Mouse (Mus musculus): ENCODE results near the gene Gm17727. TPM values are rescaled to one million over a fixed set of nuclear protein-coding genes. Genes with fewer than 3 reads are reported as not detected.
"Not testable (repeated sequence)": the region's sequence is repeated elsewhere in the genome, so short reads cannot be mapped to it uniquely, and the experiment has no call there.

Gm17727 gene
- total RNA-seq (2021), result not detected
- long read RNA-seq, experiment 1, result 0 reads
- long read RNA-seq, experiment 2, result 0 reads

DNA sequence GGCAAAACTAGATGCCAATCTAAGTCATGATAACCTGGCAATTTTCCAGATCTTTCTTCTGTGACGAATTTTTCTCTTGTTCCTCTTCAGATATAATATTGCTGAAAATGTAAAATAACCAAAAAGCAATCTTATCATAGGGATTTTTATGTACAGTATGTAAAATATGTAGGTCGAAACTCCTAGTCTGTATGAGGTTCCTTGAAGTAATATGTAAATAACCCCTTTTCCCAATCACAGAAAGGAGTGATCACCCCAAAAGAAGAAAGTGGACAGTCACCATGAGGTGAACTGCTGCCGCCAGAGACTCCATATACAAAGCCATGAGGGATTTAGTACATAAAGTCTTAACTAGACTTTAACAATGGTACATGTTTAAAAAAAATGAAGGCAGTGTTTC lies at the start of gene Gm17727:
Gene Gm17727 (minus strand): TSS at position 101 of the 400 bp plus-strand sequence.
- no peak for DNase-seq (ENCODE audit: low spot score in 2 of 2)

DNA sequence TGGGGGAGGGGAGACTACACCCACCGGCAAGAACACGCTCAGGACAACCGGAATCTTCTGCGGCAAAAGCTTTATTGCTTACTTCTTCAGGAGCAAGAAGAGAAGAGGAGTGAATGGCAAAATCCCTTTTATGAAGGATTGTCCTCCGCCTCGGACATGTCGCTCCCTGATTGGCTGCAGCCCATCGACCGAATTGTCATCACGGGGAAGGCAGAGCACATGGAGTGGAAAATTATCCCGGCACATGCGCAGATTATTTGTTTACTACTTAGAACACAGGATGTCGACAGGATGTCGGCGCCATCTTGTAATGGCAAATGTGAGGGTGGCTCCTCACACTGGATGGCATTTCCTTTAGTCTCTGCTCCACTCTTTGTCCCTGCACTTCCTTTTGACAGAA lies 40.0 kb upstream of the Gm17727 start:
- DNase-seq (ENCODE audit: low spot score in 2 of 2), result not testable (repeated sequence)

DNA sequence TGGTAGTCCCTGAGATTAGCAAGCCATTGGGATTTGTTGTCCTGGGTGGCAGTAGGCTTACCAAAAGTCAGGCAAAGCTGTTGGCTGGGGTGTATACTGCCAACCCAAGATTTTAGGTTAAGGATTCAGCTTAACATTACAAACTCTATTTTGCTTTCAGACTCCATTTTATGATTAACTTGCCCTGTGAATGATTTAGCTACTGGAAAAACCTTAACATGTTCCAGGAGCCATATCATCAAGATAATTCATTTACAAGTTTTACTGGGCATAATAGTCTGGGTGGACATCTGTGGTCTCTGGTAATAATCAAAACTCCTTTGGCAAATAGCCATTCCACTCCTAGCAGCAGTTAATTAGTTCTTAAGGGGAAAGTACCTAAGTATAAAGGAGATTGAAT lies 20.2 kb upstream of the Gm17727 start:
- DNase-seq (ENCODE audit: low spot score in 2 of 2), result no peak

DNA sequence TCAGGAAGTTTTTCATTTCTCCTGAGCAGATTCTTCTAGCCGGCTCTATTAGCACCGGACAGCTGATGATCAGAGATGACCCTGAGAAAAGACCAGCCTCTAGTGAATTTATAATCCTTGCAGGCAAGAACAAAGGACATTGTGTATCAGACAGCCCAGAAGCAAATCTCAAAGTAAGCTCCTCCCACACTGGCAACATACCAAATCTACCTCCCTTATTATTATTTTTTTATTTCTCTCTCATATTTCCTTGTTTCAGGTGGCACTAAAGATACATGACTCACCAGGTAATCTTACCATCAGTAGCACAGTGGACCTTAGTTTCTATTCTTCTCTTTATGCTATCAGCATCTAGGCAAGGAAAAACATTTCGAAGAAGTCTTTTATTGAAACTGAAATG lies 12.1 kb upstream of the Gm17727 start, which contains the start of the genes Gm27235 and D730048I06Rik:
Gene Gm27235 (minus strand): TSS at position 101 of the 400 bp plus-strand sequence.
Gene D730048I06Rik (minus strand): TSS at position 112 of the 400 bp plus-strand sequence.
- no peak for DNase-seq (ENCODE audit: low spot score in 2 of 2)

DNA sequence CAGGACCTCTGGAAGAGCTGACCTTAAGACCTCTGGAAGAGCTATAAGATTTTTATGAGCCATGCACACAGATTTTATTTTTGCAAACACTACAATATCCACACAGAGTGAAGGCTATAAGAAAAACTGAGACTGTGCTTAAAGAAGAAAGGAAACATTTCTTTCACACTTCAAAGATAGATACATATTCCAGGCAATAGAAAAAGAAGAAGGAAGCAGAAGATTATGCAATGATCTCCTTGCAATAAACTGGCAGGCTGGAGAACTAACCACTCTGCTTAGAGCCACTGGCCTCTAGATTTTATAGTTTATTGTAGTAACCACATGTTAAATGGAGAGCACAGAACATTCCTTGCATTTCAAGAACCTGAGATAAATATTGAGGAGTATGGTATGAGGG lies 21.1 kb downstream of the Gm17727 start:
- no peak for DNase-seq (ENCODE audit: low spot score in 2 of 2)

DNA sequence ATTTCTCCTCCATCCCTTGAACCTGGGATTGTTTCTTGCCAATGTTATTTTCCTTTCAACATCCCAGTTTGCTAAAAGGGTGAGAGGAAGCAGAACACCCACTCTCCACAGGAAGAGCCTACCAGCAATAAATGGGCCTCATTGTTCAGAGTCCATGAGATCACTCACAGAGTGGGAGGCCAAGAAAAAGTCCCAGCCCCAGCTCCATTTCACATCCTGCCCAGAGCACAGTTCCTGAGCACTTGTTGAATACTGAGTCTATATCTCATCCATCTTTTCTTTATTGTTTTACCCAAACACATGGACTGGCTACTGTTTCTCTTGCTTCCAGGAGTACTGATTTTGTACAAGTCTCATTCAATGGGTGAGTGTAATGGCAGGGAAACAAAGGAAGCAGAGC lies 37.2 kb downstream of the Gm17727 start, which contains the start of gene Gm17677:
Gene Gm17677 (plus strand): TSS at position 301 of the 400 bp plus-strand sequence.
- DNase-seq (ENCODE audit: low spot score in 2 of 2), result no peak

Other genes starting within 250 kb of the Gm17727 start
- 10 to 100 TPM; 17.7 to 18.4 TPM for gene Ddx25, start 219.6 kb downstream of the Gm17727 start, total RNA-seq (2021)
- gene Pus3, start 219.5 kb downstream of the Gm17727 start, total RNA-seq (2021), result 10 to 100 TPM; 12.0 to 12.1 TPM
- gene Pate2, start 207.8 kb downstream of the Gm17727 start, total RNA-seq (2021), result under 1 TPM; 0.93 to 0.98 TPM
- 1 to 10 TPM; 9.0 to 9.1 TPM for gene Hyls1, start 207.7 kb downstream of the Gm17727 start, total RNA-seq (2021)
- not detected for gene Pate4, start 166.2 kb downstream of the Gm17727 start, total RNA-seq (2021)
- gene Pate3, start 129.9 kb downstream of the Gm17727 start, total RNA-seq (2021), result not detected
- not detected for gene Pate1, start 90.7 kb downstream of the Gm17727 start, total RNA-seq (2021)
- not detected for gene Gm17677, start 37.1 kb downstream of the Gm17727 start, total RNA-seq (2021)
- gene Gm27235, start 12.0 kb upstream of the Gm17727 start, total RNA-seq (2021), result not detected
- not detected for gene D730048I06Rik, start 12.0 kb upstream of the Gm17727 start, total RNA-seq (2021)
- not detected for gene 9230110F15Rik, start 66.0 kb upstream of the Gm17727 start, total RNA-seq (2021)
- not detected for gene 9230113P08Rik, start 130.3 kb upstream of the Gm17727 start, total RNA-seq (2021)